Mouse (Mus musculus) limb, embryonic 14.5 days (tissue): Measurements from ENCODE around the gene Tldc2. TPM values are rescaled to one million over a fixed set of nuclear protein-coding genes. Genes with fewer than 3 reads are reported as not detected.

ENCODE experiments used
- ATAC-seq: fragments of 200-750 bp; cut with Nextera tagmentation; 2 replicates; pipeline ENCODE4 v1.8.0; 2017; ENCODE audit warnings: low read depth, moderate number of reproducible peaks, moderate TSS enrichment; ENCODE audit not compliant: low FRiP score
- DNase-seq: peaks from one replicate; pipeline ENCODE4 v3.0.0-alpha.2; 2015; ENCODE audit warnings: low spot score
- H3K27ac ChIP-seq: fragments of 300-500 bp; sonication (generic); replicated peaks from 2 replicates; pipeline ENCODE4 v1.5.1; 2014; ENCODE audit warnings: low read depth, mild to moderate bottlenecking, low read length, moderate library complexity, mixed read lengths
- H3K27me3 ChIP-seq: fragments of 300-500 bp; sonication (generic); 2 replicates; pipeline ENCODE4 v1.6.1; 2014; ENCODE audit warnings: low read length, mixed read lengths; ENCODE audit not compliant: control insufficient read depth, insufficient read depth
- H3K36me3 ChIP-seq: fragments of 300-500 bp; sonication (generic); 2 replicates; pipeline ENCODE4 v1.6.1; 2014; ENCODE audit warnings: mild to moderate bottlenecking, low read length, moderate library complexity, mixed read lengths; ENCODE audit not compliant: control insufficient read depth, insufficient read depth
- H3K4me1 ChIP-seq: fragments of 300-500 bp; sonication (generic); 2 replicates; pipeline ENCODE4 v1.6.1; 2014; ENCODE audit warnings: antibody characterized with exemption, low read length, mixed read lengths; ENCODE audit not compliant: control insufficient read depth, insufficient read depth
- H3K4me2 ChIP-seq: fragments of 300-500 bp; sonication (generic); replicated peaks from 2 replicates; pipeline ENCODE4 v1.6.1; 2014; ENCODE audit warnings: low read depth, mild to moderate bottlenecking, low read length, moderate library complexity; ENCODE audit not compliant: severe bottlenecking
- H3K4me3 ChIP-seq: fragments of 300-500 bp; sonication (generic); replicated peaks from 2 replicates; pipeline ENCODE4 v1.5.1; 2014; ENCODE audit warnings: low read length
- H3K9ac ChIP-seq: fragments of 300-500 bp; sonication (generic); 2 replicates; pipeline ENCODE4 v1.6.1; 2014; ENCODE audit warnings: mild to moderate bottlenecking, low read depth, low read length, moderate library complexity; ENCODE audit not compliant: severe bottlenecking
- H3K9me3 ChIP-seq: fragments of 300-500 bp; sonication (generic); 2 replicates; pipeline ENCODE4 v1.6.1; 2016; ENCODE audit warnings: low read length; ENCODE audit not compliant: control insufficient read depth
- POLR2A ChIP-seq: fragments of 200-500 bp; IDR thresholded peaks from 2 replicates; pipeline ENCODE4 v1.8.0; 2012; ENCODE audit warnings: inconsistent platforms, mild to moderate bottlenecking, moderate library complexity, borderline replicate concordance; ENCODE audit not compliant: insufficient read depth, insufficient read length; ENCODE audit errors: extremely low read depth
- WGBS: fragments of 180-500 bp; shearing (Covaris S2); extraction: QIAGEN DNeasy Blood & Tissue Kit; methylation state at CpG from one replicate; pipeline ENCODE4 v1.1.7; 2014; 5-methylcytosine and 5-hydroxymethylcytosine counted together
- polyA plus RNA-seq, 2 experiments: library from polyadenylated mRNA; depleted of rRNA in 1 of 2; stranded (reverse) in 1 of 2; unstranded in 1 of 2; fragments of >200 nt; fragmentation: Nextera tagmentation in 1 of 2; extraction: Ambion mirVana in 1 of 2; gene quantifications; 2 replicates each; pipeline versions ENCODE4 v1.2.1 to v1.2.3; 2012 to 2014

Tldc2 gene
- polyA plus RNA-seq, 2 experiments = not detected

- WGBS = 48% methylated on average over 2 of the region's 2 CpGs
- H3K9me3 ChIP-seq = no peaks in the 10 kb centered on the region
- no peak overlapping the region for H3K9ac ChIP-seq
- DNase-seq (peak; percentile 91), ATAC-seq (0 out of 2 replicates have a peak, but pooled peaks have one; percentile 52)
- H3K27me3 ChIP-seq = no peaks in the 10 kb centered on the region
- peaks cover 76% of the 10 kb centered on the region for H3K4me1 ChIP-seq
- no peak overlapping the region for H3K27ac ChIP-seq
- no peak overlapping the region for H3K4me3 ChIP-seq
- H3K4me2 ChIP-seq = peak overlapping the region; percentile 3; the same call in 1 of the 2 replicates
- no peak for TF ChIP-seq POLR2A
- peaks cover 23% of the 10 kb centered on the region for H3K36me3 ChIP-seq
Observed at GRCm38 (mm10) chr2:157071556-157071955, 15.3 kb upstream of the Tldc2 start.

DNA sequence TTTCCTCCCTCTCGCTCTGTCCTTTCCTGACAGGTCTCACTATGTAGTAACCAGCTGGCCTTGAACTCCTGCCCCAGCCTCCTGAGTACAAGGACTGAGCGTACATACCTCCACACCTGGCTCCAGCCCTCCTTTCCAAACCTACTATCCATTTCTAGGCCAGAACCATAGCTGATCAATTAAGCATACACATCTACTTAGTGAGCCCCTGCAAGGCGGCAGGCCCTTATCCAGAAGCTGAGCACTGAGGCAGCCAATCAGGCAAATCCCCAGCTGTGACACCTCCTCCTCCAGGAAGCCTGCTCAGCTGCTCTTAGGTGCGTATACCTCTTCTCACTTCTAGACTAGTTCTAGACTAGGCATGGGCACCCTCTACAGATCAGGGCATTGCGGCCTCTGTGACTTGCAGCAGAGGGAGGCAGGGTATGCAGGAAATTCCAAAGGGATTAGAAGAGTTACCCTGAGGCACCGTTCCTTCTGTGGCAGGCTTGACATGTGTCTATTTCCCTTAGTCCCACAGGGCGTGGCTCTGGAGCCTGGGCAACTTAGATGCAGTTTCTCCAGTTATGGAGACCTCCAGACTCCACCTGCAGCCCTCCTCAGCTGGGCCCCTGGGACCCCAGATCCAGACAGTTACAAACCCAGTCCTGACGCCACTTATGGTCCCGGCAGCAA lies 14.4 kb upstream of the Tldc2 start:
- no peak for TF ChIP-seq POLR2A
- Histone ChIP-seq H3K27me3 (no peaks in the 10 kb centered on the region), H3K9ac (no peak overlapping the region), H3K36me3 (peaks cover 17% of the 10 kb centered on the region; the same call in 1 of the 2 replicates), H3K9me3 (no peaks in the 10 kb centered on the region), H3K4me2 (no peak overlapping the region), H3K4me1 (peaks cover 85% of the 10 kb centered on the region), H3K27ac (no peak overlapping the region), H3K4me3 (no peak overlapping the region)
- DNase-seq (peak; percentile 38), ATAC-seq (no peak)
- WGBS = 51% methylated on average over 9 of the region's 9 CpGs

- 74% methylated on average over 9 of the region's 9 CpGs for WGBS
- DNase-seq (no peak), ATAC-seq (no peak)
Observed at GRCm38 (mm10) chr2:157073378-157074052, 13.3 kb upstream of the Tldc2 start.

GRCm38 (mm10) chr2:157074186-157074724 lies 12.6 kb upstream of the Tldc2 start:
- Histone ChIP-seq H3K36me3 (peaks cover 17% of the 10 kb centered on the region; the same call in 1 of the 2 replicates), H3K9ac (no peak overlapping the region), H3K9me3 (no peaks in the 10 kb centered on the region), H3K27me3 (no peaks in the 10 kb centered on the region), H3K4me2 (no peak overlapping the region), H3K4me1 (peaks cover 78% of the 10 kb centered on the region), H3K27ac (no peak overlapping the region), H3K4me3 (no peak overlapping the region)
- no peak for ATAC-seq
- WGBS = 81% methylated on average over 9 of the region's 9 CpGs
- no peak for TF ChIP-seq POLR2A
- no peak for DNase-seq

More at GRCm38 (mm10) chr2:157073378-157074052, 13.3 kb upstream of the Tldc2 start:
- Histone ChIP-seq H3K4me1 (peaks cover 85% of the 10 kb centered on the region), H3K27ac (no peak overlapping the region), H3K4me3 (no peak overlapping the region), H3K27me3 (no peaks in the 10 kb centered on the region), H3K9me3 (no peaks in the 10 kb centered on the region), H3K4me2 (no peak overlapping the region), H3K9ac (no peak overlapping the region), H3K36me3 (peaks cover 17% of the 10 kb centered on the region; the same call in 1 of the 2 replicates)
- no peak for TF ChIP-seq POLR2A

DNA sequence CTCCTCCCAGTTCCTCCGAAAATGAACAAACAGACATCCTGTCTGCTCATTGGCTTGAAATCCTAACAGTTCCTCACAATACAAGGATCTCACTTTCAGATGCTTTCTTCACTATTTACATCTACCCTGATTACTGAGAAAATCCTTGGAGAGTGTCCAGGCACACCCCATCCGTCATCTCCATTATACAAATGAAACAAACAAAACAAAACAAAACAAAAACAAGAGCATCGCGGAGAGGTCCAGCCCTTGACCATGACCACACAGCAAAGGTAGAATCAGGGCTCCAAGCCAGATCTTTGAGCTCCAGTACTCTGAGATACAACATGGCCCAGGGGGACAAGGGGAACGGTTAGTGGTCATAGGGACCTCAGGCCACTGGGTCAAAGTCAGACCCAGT lies 12.1 kb upstream of the Tldc2 start:
- DNase-seq = no peak
- 73% methylated on average over 5 of the region's 5 CpGs for WGBS
- peak overlapping the region; percentile 92; the same call in 1 of the 2 replicates for H3K4me2 ChIP-seq
- ATAC-seq = no peak
- H3K4me1 ChIP-seq = peaks cover 75% of the 10 kb centered on the region
- H3K9me3 ChIP-seq = no peaks in the 10 kb centered on the region
- no peaks in the 10 kb centered on the region for H3K27me3 ChIP-seq
- TF ChIP-seq POLR2A = no peak
- no peak overlapping the region for H3K4me3 ChIP-seq
- H3K27ac ChIP-seq = no peak overlapping the region
- H3K9ac ChIP-seq = no peak overlapping the region
- peaks cover 17% of the 10 kb centered on the region; the same call in 1 of the 2 replicates for H3K36me3 ChIP-seq
